Mouse (Mus musculus) forebrain, postnatal 0 days (tissue): ENCODE measurements around the gene 2300009A05Rik. TPM values are rescaled to one million over a fixed set of nuclear protein-coding genes. Genes with fewer than 3 reads are reported as not detected.

Experiments used
- ATAC-seq: fragments of 200-750 bp; cut with Nextera tagmentation; 2 replicates; pipeline ENCODE4 v1.8.0; 2017; ENCODE audit warnings: mild to moderate bottlenecking, moderate library complexity
- DNase-seq: peaks from one replicate; pipeline ENCODE4 v3.0.0-alpha.2; 2015
- H3K27ac ChIP-seq: fragments of 300-500 bp; sonication (generic); 2 replicates; pipeline ENCODE4 v1.5.1; 2014; ENCODE audit warnings: low read depth, mild to moderate bottlenecking, antibody characterized with exemption, low read length, moderate library complexity, mixed read lengths
- H3K27me3 ChIP-seq: fragments of 300-500 bp; sonication (generic); 2 replicates; pipeline ENCODE4 v1.6.1; 2014; ENCODE audit warnings: mild to moderate bottlenecking, low read length, mixed read lengths; ENCODE audit not compliant: insufficient read depth
- H3K36me3 ChIP-seq: fragments of 300-500 bp; sonication (generic); 2 replicates; pipeline ENCODE4 v1.6.1; 2014; ENCODE audit warnings: mild to moderate bottlenecking, moderate library complexity; ENCODE audit not compliant: insufficient read depth
- H3K4me1 ChIP-seq: fragments of 300-500 bp; sonication (generic); 2 replicates; pipeline ENCODE4 v1.6.1; 2014; ENCODE audit warnings: antibody characterized with exemption; ENCODE audit not compliant: insufficient read depth
- H3K4me2 ChIP-seq: fragments of 300-500 bp; sonication (generic); 2 replicates; pipeline ENCODE4 v1.6.1; 2014; ENCODE audit warnings: low read depth, mild to moderate bottlenecking, moderate library complexity
- H3K4me3 ChIP-seq: fragments of 300-500 bp; sonication (generic); 2 replicates; pipeline ENCODE4 v1.5.1; 2014; ENCODE audit warnings: low read depth, low read length, mixed read lengths
- H3K9ac ChIP-seq: fragments of 300-500 bp; sonication (generic); 2 replicates; pipeline ENCODE4 v1.6.1; 2014; ENCODE audit warnings: mild to moderate bottlenecking
- H3K9me3 ChIP-seq: fragments of 300-500 bp; sonication (generic); 2 replicates; pipeline ENCODE4 v1.6.1; 2016; ENCODE audit warnings: low read length
- CTCF ChIP-seq: sonication (generic); IDR thresholded peaks from 2 replicates; pipeline ENCODE4 v1.5.1; 2016; ENCODE audit warnings: antibody characterized with exemption, control low read depth, low read depth
- WGBS: fragments of 180-500 bp; shearing (Covaris S2); extraction: QIAGEN DNeasy Blood & Tissue Kit; methylation state at CpG from one replicate; pipeline ENCODE4 v1.1.7; 2014; 5-methylcytosine and 5-hydroxymethylcytosine counted together
- polyA plus RNA-seq: library from polyadenylated mRNA; unstranded; fragments of >200 nt; fragmentation: Nextera tagmentation; extraction: Ambion mirVana; gene quantifications from 2 replicates; pipeline ENCODE4 v1.2.1, GENCODE M21; 2015
- total RNA-seq: library from RNA; depleted of rRNA; stranded (reverse); fragments of >200 nt; gene quantifications from 2 replicates; pipeline ENCODE4 v1.2.3, GENCODE M21; 2014; rRNA removed

2300009A05Rik gene
- total RNA-seq (23.0 and 28.8 TPM in 2 replicates), polyA plus RNA-seq (83.2 and 98.5 TPM in 2 replicates)

- no peaks in the 10 kb centered on the region for H3K9me3 ChIP-seq
- ATAC-seq: peak; percentile 98
- H3K4me3 ChIP-seq: peak within 1 kb of the TSS; percentile 94
- peak; percentile 94 for DNase-seq
- WGBS: 2% methylated on average over 71 of the region's 74 CpGs
- peak within 1 kb of the TSS; percentile 97 for H3K4me2 ChIP-seq
- peak within 1 kb of the TSS; percentile 90 for H3K9ac ChIP-seq
- H3K27me3 ChIP-seq: no peaks in the 10 kb centered on the region
- H3K27ac ChIP-seq: peak within 1 kb of the TSS; percentile 64
- peaks cover 8% of the 10 kb centered on the region; the same call in 1 of the 2 replicates for H3K4me1 ChIP-seq
- TF ChIP-seq CTCF: peak; percentile 12; the same call in 1 of the 2 replicates
- no peaks in the 10 kb centered on the region for H3K36me3 ChIP-seq
Measured at GRCm38 (mm10) chr9:63398611-63399462, at the start of gene 2300009A05Rik. Gene 2300009A05Rik (minus strand): TSS chr9:63399246.

GRCm38 (mm10) chr9:63443695-63444094, 44.6 kb upstream of the 2300009A05Rik start:
- H3K9ac ChIP-seq: no peak overlapping the region
- H3K4me2 ChIP-seq: no peak overlapping the region
- TF ChIP-seq CTCF: no peak
- 87% methylated on average over 6 of the region's 6 CpGs for WGBS
- no peaks in the 10 kb centered on the region for H3K4me1 ChIP-seq
- H3K36me3 ChIP-seq: no peaks in the 10 kb centered on the region
- H3K27ac ChIP-seq: no peak overlapping the region
- ATAC-seq: no peak
- no peaks in the 10 kb centered on the region for H3K27me3 ChIP-seq
- no peak for DNase-seq
- no peaks in the 10 kb centered on the region for H3K9me3 ChIP-seq
- no peak overlapping the region for H3K4me3 ChIP-seq

DNA sequence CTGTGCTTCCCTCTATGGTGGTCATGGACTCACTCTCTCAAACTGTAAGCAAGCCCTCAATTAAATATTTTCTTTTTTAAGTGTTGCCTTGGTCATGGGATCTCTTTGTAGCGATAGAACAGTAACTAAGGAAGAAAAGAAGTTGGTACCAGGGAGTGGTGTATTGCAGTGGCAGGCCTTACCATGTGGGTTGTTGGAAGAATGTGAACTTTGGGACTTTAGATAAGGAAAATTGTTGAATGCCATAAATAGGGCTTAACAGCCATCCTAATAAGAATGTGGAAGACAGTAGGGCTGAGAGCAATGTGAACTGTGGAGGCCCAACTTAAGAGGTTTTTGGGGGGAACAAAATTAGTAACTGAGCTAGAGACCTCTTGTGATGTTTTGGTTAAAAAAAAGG, 31.6 kb upstream of the 2300009A05Rik start:
- no peak overlapping the region for H3K4me3 ChIP-seq
- no peaks in the 10 kb centered on the region for H3K36me3 ChIP-seq
- no peak for DNase-seq
- no peak for ATAC-seq
- H3K27me3 ChIP-seq: no peaks in the 10 kb centered on the region
- no peaks in the 10 kb centered on the region for H3K4me1 ChIP-seq
- no peak overlapping the region for H3K27ac ChIP-seq
- H3K4me2 ChIP-seq: no peak overlapping the region
- WGBS: 79% methylated on average over 1 of the region's 1 CpGs
- no peaks in the 10 kb centered on the region for H3K9me3 ChIP-seq
- TF ChIP-seq CTCF: no peak
- H3K9ac ChIP-seq: no peak overlapping the region

GRCm38 (mm10) chr9:63421096-63421736, 22.2 kb upstream of the 2300009A05Rik start:
- H3K9me3 ChIP-seq: no peaks in the 10 kb centered on the region
- H3K27me3 ChIP-seq: no peaks in the 10 kb centered on the region
- no peak overlapping the region for H3K4me3 ChIP-seq
- no peak overlapping the region for H3K4me2 ChIP-seq
- H3K27ac ChIP-seq: no peak overlapping the region
- H3K9ac ChIP-seq: no peak overlapping the region
- peak; percentile 58 for TF ChIP-seq CTCF
- H3K4me1 ChIP-seq: no peaks in the 10 kb centered on the region
- 66% methylated on average over 9 of the region's 9 CpGs for WGBS
- DNase-seq (peak; percentile 33), ATAC-seq (no peak)
- no peaks in the 10 kb centered on the region for H3K36me3 ChIP-seq

- Histone ChIP-seq H3K36me3 (no peaks in the 10 kb centered on the region), H3K4me2 (no peak overlapping the region), H3K9ac (no peak overlapping the region), H3K4me1 (no peaks in the 10 kb centered on the region), H3K27me3 (no peaks in the 10 kb centered on the region), H3K9me3 (no peaks in the 10 kb centered on the region), H3K27ac (no peak overlapping the region), H3K4me3 (no peak overlapping the region)
- ATAC-seq (no peak), DNase-seq (no peak)
- no peak for TF ChIP-seq CTCF
- 12% methylated on average over 6 of the region's 6 CpGs for WGBS
Measured at GRCm38 (mm10) chr9:63420396-63420795, 21.4 kb upstream of the 2300009A05Rik start.

DNA sequence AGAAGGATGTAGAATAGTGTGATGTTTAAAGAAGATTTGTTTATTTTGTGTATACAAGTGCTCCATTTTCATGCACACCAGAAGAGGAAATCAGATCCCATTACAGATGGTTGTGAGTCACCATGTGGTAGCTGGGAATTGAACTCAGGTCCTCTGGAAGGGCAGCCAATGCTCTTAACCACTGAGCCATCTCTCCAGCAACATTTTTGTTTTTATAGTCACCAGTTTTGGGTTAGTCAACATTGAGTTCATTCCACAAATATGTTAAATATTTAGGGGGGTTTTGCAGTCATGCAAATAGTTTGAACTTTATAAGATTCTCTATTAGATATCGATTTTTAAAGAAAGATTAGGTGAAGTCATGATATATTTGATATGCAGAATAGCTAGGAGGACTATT, 1.1 kb upstream of the 2300009A05Rik start:
- DNase-seq: no peak
- no peaks in the 10 kb centered on the region for H3K9me3 ChIP-seq
- no peaks in the 10 kb centered on the region for H3K36me3 ChIP-seq
- no peaks in the 10 kb centered on the region for H3K27me3 ChIP-seq
- 94% methylated on average over 1 of the region's 1 CpGs for WGBS
- no peak overlapping the region for H3K4me2 ChIP-seq
- H3K27ac ChIP-seq: no peak overlapping the region
- peaks cover 8% of the 10 kb centered on the region; the same call in 1 of the 2 replicates for H3K4me1 ChIP-seq
- H3K4me3 ChIP-seq: no peak overlapping the region
- ATAC-seq: no peak
- H3K9ac ChIP-seq: no peak overlapping the region
- TF ChIP-seq CTCF: no peak

DNA sequence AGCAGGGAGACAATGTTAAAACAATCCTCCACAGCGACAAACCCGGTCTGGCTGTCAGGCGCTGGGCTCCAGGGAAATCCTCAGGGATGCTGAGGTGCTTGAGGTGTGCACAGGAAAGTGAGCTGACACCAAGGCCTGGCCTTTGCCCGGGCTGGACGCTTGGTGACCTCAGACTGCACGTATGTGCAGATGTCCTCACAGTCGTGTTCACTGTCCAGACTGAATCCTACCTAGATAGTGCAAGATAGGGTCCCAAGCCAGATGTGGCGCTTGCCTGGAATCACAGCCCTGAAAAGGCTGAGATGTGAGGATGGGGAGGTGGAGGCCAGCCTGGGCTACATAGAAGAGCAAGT, 393 bp upstream of the 2300009A05Rik start:
- Histone ChIP-seq H3K9me3 (no peaks in the 10 kb centered on the region), H3K9ac (peak overlapping the region; percentile 90), H3K27me3 (no peaks in the 10 kb centered on the region), H3K4me2 (peak overlapping the region; percentile 97), H3K4me1 (peaks cover 8% of the 10 kb centered on the region; the same call in 1 of the 2 replicates), H3K36me3 (no peaks in the 10 kb centered on the region), H3K4me3 (peak overlapping the region; percentile 94), H3K27ac (no peak overlapping the region)
- WGBS: 6% methylated on average over 8 of the region's 8 CpGs
- ATAC-seq: no peak
- DNase-seq: no peak
- TF ChIP-seq CTCF: no peak
